Mouse (Mus musculus) heart, postnatal 0 days (tissue): Measurements from ENCODE around the gene Urm1.

ENCODE experiments used
- CTCF ChIP-seq: IDR thresholded peaks from 2 replicates; pipeline ENCODE4 v1.5.1; 2016; ENCODE audit warnings: antibody characterized with exemption, control low read depth, low read depth
- EP300 ChIP-seq: IDR thresholded peaks from 2 replicates; pipeline ENCODE4 v1.6.1; 2016; ENCODE audit warnings: antibody characterized with exemption, low read depth

DNA sequence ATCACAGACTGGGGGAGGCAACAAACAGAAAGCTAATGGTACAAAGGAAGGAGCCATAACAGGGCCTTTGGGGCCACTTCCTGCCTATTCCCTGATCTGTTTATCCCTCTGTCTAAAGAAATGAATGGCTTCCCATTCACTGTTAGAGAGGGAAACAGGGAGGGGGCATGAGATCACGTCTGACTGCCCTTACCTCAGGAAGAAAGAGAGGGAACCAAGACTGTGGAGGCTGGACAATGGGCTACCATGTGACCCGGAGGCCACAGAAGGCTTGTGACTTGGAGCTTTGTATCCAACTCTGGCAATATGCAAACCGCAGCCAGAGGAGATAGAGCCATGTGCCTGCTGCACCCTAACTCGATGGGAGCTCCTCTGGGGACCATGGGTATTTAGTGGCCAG lies 35.6 kb upstream of the Urm1 start:
- TF ChIP-seq EP300 (no peak), CTCF (no peak)
